In genomic region chr13:102589680-102590435, GRCm38 (mm10) we compare ENCODE assay signal across 9 mouse cellular contexts.
DNase-seq lines count a peak whose midpoint lies in the region; ATAC-seq and TF ChIP-seq lines count a peak whose summit lies in the region.
"Had no signal": no experiment of that assay in that cellular context is flagged by ENCODE, and none has a peak within 500 bp of the region (broad histone marks: within the 10 kb centered on the region; RNA-seq: fewer than 3 reads in every experiment).

No protein-coding gene starts in this region.

- H3K9ac ChIP-seq in forebrain, embryonic 12.5 days = no peak overlapping the region
- H3K9ac ChIP-seq in hindbrain, embryonic 16.5 days (ENCODE audit: low read depth, low read length) = no peak overlapping the region

- peak; percentile 27; the same call in 1 of the 2 replicates for ATAC-seq in forebrain, embryonic 12.5 days (ENCODE audit: low FRiP score)
- ATAC-seq in hindbrain, embryonic 16.5 days = peak; percentile 64
- ATAC-seq: Patski had no signal

- no peaks in the 10 kb centered on the region for H3K36me3 ChIP-seq in forebrain, embryonic 12.5 days (replicated peaks)
- H3K36me3 ChIP-seq in hindbrain, embryonic 16.5 days (ENCODE audit: control insufficient read depth, insufficient read depth, low read length) = no peaks in the 10 kb centered on the region

- no peak overlapping the region; the same call in 1 of the 2 replicates for H3K4me2 ChIP-seq in forebrain, embryonic 12.5 days
- peak overlapping the region; percentile 36 for H3K4me2 ChIP-seq in hindbrain, embryonic 16.5 days (ENCODE audit: low read length)

- no peak for TF ChIP-seq CTCF in left cerebral cortex, adult 2 months (IDR thresholded peaks at IDR 0.05)

- WGBS in forebrain, embryonic 12.5 days = 52% methylated on average over 18 of the region's 18 CpGs
- WGBS in hindbrain, embryonic 16.5 days = 51% methylated on average over 18 of the region's 18 CpGs

- H3K27me3 ChIP-seq in forebrain, embryonic 12.5 days = no peaks in the 10 kb centered on the region
- no peaks in the 10 kb centered on the region for H3K27me3 ChIP-seq in hindbrain, embryonic 16.5 days (replicated peaks; ENCODE audit: control insufficient read depth, insufficient read depth, low read length)
- H3K27me3 ChIP-seq: Patski had no signal

- DNase-seq in left cerebral cortex, adult 2 months (ENCODE audit: extremely low spot score in 1 of 2, low spot score in 2 of 2) = no peak
- DNase-seq in left cerebral cortex, postnatal 36 days (ENCODE audit: low spot score in 2 of 2) = no peak
- DNase-seq in lung, postnatal 36 days = peak; percentile 30
- DNase-seq in MN1 (ENCODE audit: low spot score) = no peak
- DNase-seq in adrenal gland, adult (ENCODE audit: inconsistent age in 2 of 2, low spot score in 1 of 2) = no peak
- no peak for DNase-seq in spleen, adult 18-20 months

- no peaks in the 10 kb centered on the region for H3K9me3 ChIP-seq in forebrain, embryonic 12.5 days
- H3K9me3 ChIP-seq in hindbrain, embryonic 16.5 days (ENCODE audit: control insufficient read depth, low read length) = no peaks in the 10 kb centered on the region

- H3K4me3 ChIP-seq in left cerebral cortex, adult 2 months = no peak overlapping the region
- no peak overlapping the region for H3K4me3 ChIP-seq in forebrain, embryonic 12.5 days (replicated peaks)
- H3K4me3 ChIP-seq in hindbrain, embryonic 16.5 days (ENCODE audit: low read length) = no peak overlapping the region

- peak overlapping the region; percentile 50 for H3K27ac ChIP-seq in left cerebral cortex, adult 2 months
- H3K27ac ChIP-seq in forebrain, embryonic 12.5 days = peak overlapping the region; percentile 36; the same call in 1 of the 2 replicates
- 0 out of 2 replicates have a peak overlapping the region, but pooled peaks have one; percentile 34 for H3K27ac ChIP-seq in hindbrain, embryonic 16.5 days (ENCODE audit: low read depth, low read length)

- intact Hi-C loops in left cerebral cortex, adult 2 months (cut with DNase I) = loop anchor here (1.0 kb wide), 1 partner anchor 17 kb away; no protein-coding TSS in a partner anchor
- intact Hi-C loops in left cerebral cortex, postnatal 36 days (cut with DNase I) = no loop called here

- peaks cover 19% of the 10 kb centered on the region for H3K4me1 ChIP-seq in forebrain, embryonic 12.5 days
- H3K4me1 ChIP-seq in hindbrain, embryonic 16.5 days (ENCODE audit: control insufficient read depth, insufficient read depth, low read depth, low read length) = peaks cover 6% of the 10 kb centered on the region
